Mouse (Mus musculus) heart, postnatal 0 days (tissue): ENCODE measurements around the gene Tmem121b. TPM values are rescaled to one million over a fixed set of nuclear protein-coding genes. Genes with fewer than 3 reads are reported as not detected.

Source experiments
- ATAC-seq: fragments of 200-750 bp; cut with Nextera tagmentation; 2 replicates; pipeline ENCODE4 v1.8.0; 2017; ENCODE audit warnings: low read depth, moderate number of reproducible peaks, moderate library complexity; ENCODE audit not compliant: insufficient read depth
- DNase-seq: peaks from one replicate; pipeline ENCODE4 v3.0.0-alpha.2; 2016; ENCODE audit warnings: low spot score
- H3K27ac ChIP-seq: fragments of 300-500 bp; sonication (generic); 2 replicates; pipeline ENCODE4 v1.5.1; 2014; ENCODE audit warnings: low read depth, mild to moderate bottlenecking
- H3K27me3 ChIP-seq: fragments of 300-500 bp; sonication (generic); 2 replicates; pipeline ENCODE4 v1.6.1; 2014; ENCODE audit warnings: low read length, mixed read lengths; ENCODE audit not compliant: control insufficient read depth, insufficient read depth
- H3K36me3 ChIP-seq: fragments of 300-500 bp; sonication (generic); replicated peaks from 2 replicates; pipeline ENCODE4 v1.6.1; 2014; ENCODE audit warnings: low read length, mixed read lengths; ENCODE audit not compliant: control insufficient read depth, insufficient read depth
- H3K4me1 ChIP-seq: fragments of 300-500 bp; sonication (generic); 2 replicates; pipeline ENCODE4 v1.6.1; 2014; ENCODE audit warnings: antibody characterized with exemption; ENCODE audit not compliant: control insufficient read depth, insufficient read depth
- H3K4me2 ChIP-seq: fragments of 300-500 bp; sonication (generic); 2 replicates; pipeline ENCODE4 v1.6.1; 2014; ENCODE audit warnings: low read depth, mild to moderate bottlenecking, low read length, moderate library complexity
- H3K4me3 ChIP-seq: fragments of 300-500 bp; sonication (generic); 2 replicates; pipeline ENCODE4 v1.5.1; 2014; ENCODE audit warnings: low read depth, low read length
- H3K9ac ChIP-seq: fragments of 300-500 bp; sonication (generic); replicated peaks from 2 replicates; pipeline ENCODE4 v1.6.1; 2014; ENCODE audit warnings: low read depth, low read length, mixed read lengths
- H3K9me3 ChIP-seq: fragments of 300-500 bp; sonication (generic); replicated peaks from 2 replicates; pipeline ENCODE4 v1.6.1; 2016; ENCODE audit warnings: low read length; ENCODE audit not compliant: control insufficient read depth
- CTCF ChIP-seq: IDR thresholded peaks from 2 replicates; pipeline ENCODE4 v1.5.1; 2016; ENCODE audit warnings: antibody characterized with exemption, control low read depth, low read depth
- EP300 ChIP-seq: IDR thresholded peaks from 2 replicates; pipeline ENCODE4 v1.6.1; 2016; ENCODE audit warnings: antibody characterized with exemption, low read depth
- WGBS: fragments of 180-500 bp; shearing (Covaris S2); extraction: QIAGEN DNeasy Blood & Tissue Kit; methylation state at CpG from one replicate; pipeline ENCODE4 v1.1.7; 2014; 5-methylcytosine and 5-hydroxymethylcytosine counted together
- polyA plus RNA-seq: library from polyadenylated mRNA; unstranded; fragments of >200 nt; fragmentation: Nextera tagmentation; extraction: Ambion mirVana; gene quantifications from 2 replicates; pipeline ENCODE4 v1.2.1, GENCODE M21; 2015
- total RNA-seq: library from RNA; depleted of rRNA; stranded (reverse); fragments of >200 nt; gene quantifications from 2 replicates; pipeline ENCODE4 v1.2.3, GENCODE M21; 2014; ENCODE audit warnings: low replicate concordance

The Tmem121b gene
- total and polyA plus RNA-seq, 2 experiments from 2014 or later = not detected

DNA sequence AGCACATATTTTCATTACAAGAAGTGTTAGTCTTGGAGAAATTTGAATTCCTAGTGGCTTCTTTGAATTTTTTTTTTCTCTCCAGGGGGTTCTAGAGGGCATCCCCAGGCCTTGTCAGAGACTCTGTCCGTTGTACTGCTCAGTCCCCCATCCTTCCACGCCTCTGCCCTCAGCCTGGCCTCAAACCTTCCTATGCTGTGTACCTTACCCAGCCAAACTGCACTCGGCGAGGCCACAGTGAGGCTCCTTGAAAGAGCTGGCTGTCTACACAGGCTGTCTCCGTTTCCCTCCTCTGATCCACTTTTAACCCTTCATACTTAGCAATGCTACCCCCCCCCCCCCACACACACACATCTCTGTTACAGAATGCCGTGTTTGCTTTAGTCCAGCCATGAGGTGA, 31.4 kb downstream of the Tmem121b start:
- Histone ChIP-seq H3K36me3 (no peaks in the 10 kb centered on the region), H3K27ac (no peak overlapping the region), H3K4me1 (no peaks in the 10 kb centered on the region; the same call in 1 of the 2 replicates), H3K27me3 (peaks cover 36% of the 10 kb centered on the region), H3K9ac (no peak overlapping the region), H3K9me3 (no peaks in the 10 kb centered on the region), H3K4me3 (no peak overlapping the region), H3K4me2 (no peak overlapping the region)
- DNase-seq (no peak), ATAC-seq (no peak)
- 54% methylated on average over 6 of the region's 6 CpGs for WGBS
- no peak for TF ChIP-seq CTCF
- no peak for TF ChIP-seq EP300

DNA sequence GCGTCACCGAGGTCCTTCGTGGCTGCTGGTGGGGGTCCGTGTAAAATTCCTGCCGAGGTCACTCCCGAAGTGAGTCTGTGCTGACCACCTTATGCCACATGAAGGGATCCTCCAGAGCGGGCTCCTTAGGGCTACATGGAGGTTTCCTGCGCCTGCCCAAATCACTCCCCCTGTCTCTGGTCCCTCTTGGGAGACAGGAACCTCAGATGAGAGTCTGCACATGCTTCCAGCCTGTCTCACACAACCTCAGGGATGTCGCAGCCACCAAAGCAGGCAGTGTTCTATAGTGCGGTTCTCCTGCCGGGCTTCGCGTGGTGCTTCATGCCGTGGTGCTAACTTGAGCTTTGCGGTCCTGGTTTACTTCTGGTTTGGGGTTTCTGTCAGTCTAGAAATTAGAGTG, 32.4 kb downstream of the Tmem121b start:
- Histone ChIP-seq H3K27ac (no peak overlapping the region), H3K4me1 (no peaks in the 10 kb centered on the region; the same call in 1 of the 2 replicates), H3K27me3 (peaks cover 36% of the 10 kb centered on the region), H3K4me3 (no peak overlapping the region), H3K36me3 (no peaks in the 10 kb centered on the region), H3K9ac (no peak overlapping the region), H3K4me2 (no peak overlapping the region), H3K9me3 (no peaks in the 10 kb centered on the region)
- ATAC-seq (no peak), DNase-seq (no peak)
- TF ChIP-seq EP300 (no peak), CTCF (no peak)
- WGBS = 57% methylated on average over 15 of the region's 15 CpGs

DNA sequence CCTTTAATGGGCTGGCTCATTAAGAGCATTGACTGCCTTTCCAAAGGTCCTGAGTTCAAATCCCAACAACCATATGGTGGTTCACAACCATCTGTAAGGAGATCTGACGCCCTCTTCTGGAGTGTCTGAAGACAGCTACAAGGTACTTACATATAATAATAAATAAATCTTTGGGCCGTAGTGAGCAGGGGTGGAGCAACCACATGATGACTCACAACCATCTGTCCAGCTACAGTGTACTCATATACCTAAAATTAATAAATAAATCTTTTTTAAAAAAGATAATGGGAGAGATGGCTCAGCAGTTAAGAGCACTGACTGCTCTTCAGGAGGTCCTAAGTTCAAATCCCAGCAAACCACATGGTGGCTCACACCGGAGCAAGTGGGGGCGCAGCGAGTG, 35.9 kb downstream of the Tmem121b start:
- Histone ChIP-seq H3K27ac (no peak overlapping the region), H3K4me1 (no peaks in the 10 kb centered on the region), H3K4me2 (no peak overlapping the region), H3K9ac (no peak overlapping the region), H3K4me3 (no peak overlapping the region), H3K9me3 (no peaks in the 10 kb centered on the region), H3K36me3 (no peaks in the 10 kb centered on the region), H3K27me3 (peaks cover 16% of the 10 kb centered on the region)
- ATAC-seq (no peak), DNase-seq (no peak)
- TF ChIP-seq EP300 (no peak), CTCF (no peak)
- WGBS = 84% methylated on average over 5 of the region's 5 CpGs

DNA sequence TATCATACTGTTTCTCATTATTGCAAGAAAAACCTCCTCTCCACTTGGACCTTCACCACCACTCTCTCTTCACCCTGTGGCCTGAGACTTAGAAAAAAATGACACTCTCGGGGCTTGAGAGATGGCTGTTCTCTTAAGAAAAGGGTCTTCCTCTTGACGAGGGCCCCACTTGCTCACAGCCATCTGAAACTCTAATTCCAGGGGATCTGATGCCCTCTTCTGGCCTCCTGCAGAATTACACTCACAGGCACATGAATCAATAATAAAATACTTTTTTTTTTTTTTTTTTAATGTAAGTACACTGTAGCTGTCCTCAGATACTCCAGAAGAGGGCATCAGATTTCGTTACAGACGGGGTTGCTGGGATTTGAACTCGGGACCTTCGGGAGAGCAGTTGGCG, 36.5 kb downstream of the Tmem121b start:
- WGBS = 64% methylated on average over 7 of the region's 7 CpGs

DNA sequence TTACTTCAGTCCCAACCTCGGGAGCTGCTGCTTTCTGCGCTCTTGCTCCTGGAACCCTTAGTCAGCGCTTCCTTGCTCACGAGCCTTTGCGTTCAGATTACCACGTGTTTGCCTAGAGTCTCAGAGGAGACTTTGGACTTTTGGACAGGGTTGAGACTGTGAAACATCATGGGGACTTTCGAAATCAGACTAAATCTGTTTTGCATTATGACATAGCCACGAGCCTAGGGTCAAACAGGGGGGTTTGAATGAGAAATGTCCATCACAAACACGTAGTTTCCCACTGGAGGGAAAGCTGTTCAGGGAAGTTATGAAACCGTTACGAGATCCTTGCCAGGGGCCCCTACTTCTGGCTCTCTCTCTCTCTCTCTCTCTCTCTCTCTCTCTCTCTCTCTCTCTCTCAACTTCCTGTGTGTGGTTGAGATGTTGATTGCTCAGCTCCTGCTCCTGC, 39.0 kb downstream of the Tmem121b start:
- 52% methylated on average over 11 of the region's 11 CpGs for WGBS
- Histone ChIP-seq H3K27me3 (no peaks in the 10 kb centered on the region), H3K4me3 (no peak overlapping the region), H3K27ac (no peak overlapping the region), H3K4me1 (no peaks in the 10 kb centered on the region), H3K36me3 (no peaks in the 10 kb centered on the region), H3K9ac (no peak overlapping the region), H3K4me2 (no peak overlapping the region), H3K9me3 (no peaks in the 10 kb centered on the region)
- ATAC-seq (no peak), DNase-seq (no peak)
- TF ChIP-seq EP300 (no peak), CTCF (no peak)

More for the DNA sequence above, 36.5 kb downstream of the Tmem121b start:
- Histone ChIP-seq H3K4me2 (no peak overlapping the region), H3K27ac (no peak overlapping the region), H3K9me3 (no peaks in the 10 kb centered on the region), H3K9ac (no peak overlapping the region), H3K27me3 (peaks cover 11% of the 10 kb centered on the region), H3K4me1 (no peaks in the 10 kb centered on the region), H3K36me3 (no peaks in the 10 kb centered on the region), H3K4me3 (no peak overlapping the region)
- DNase-seq (no peak), ATAC-seq (no peak)
- no peak for TF ChIP-seq EP300
- TF ChIP-seq CTCF = 0 out of 2 replicates have a peak, but pooled peaks have one; percentile 24

DNA sequence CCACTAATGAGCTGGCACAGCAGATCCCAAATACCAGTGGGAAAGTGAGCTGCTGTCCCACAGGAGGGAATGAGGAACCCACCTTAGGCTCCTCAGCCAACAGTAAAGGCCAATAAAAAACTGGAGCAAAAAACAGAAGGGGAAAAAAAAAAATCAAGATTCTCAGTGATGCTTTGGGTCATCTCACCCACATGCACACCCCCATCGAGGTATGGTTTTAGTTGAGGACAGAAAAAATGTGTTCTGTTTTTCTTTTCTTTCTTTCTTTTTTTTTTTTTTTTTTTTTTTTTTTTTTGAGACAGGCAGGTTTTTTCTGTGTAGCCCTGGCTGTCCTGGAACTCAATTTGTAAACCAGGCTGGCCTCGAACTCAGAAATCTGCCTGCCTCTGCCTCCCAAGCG, 40.1 kb downstream of the Tmem121b start:
- WGBS = 91% methylated on average over 3 of the region's 3 CpGs
- no peak overlapping the region for H3K4me2 ChIP-seq
- H3K4me1 ChIP-seq = no peaks in the 10 kb centered on the region
- H3K4me3 ChIP-seq = no peak overlapping the region
- no peak for ATAC-seq
- no peak for DNase-seq
- no peaks in the 10 kb centered on the region for H3K9me3 ChIP-seq
- TF ChIP-seq CTCF (no peak), EP300 (no peak)
- H3K36me3 ChIP-seq = no peaks in the 10 kb centered on the region
- no peaks in the 10 kb centered on the region for H3K27me3 ChIP-seq
- H3K9ac ChIP-seq = no peak overlapping the region
- no peak overlapping the region for H3K27ac ChIP-seq
